Mouse (Mus musculus): ENCODE results near the gene Edn3. TPM values are rescaled to one million over a fixed set of nuclear protein-coding genes. Genes with fewer than 3 reads are reported as not detected.

The Edn3 gene
- polyA plus RNA-seq, 1 experiment from 2014 or later: 7.0 TPM

GRCm38 (mm10) chr2:174809296-174809695, 48.9 kb downstream of the Edn3 start:
- Histone ChIP-seq H3K36me3 (ENCODE audit: control insufficient read depth, insufficient read depth, low read length) (no peaks in the 10 kb centered on the region), H3K9me3 (ENCODE audit: control insufficient read depth, low read length) (no peaks in the 10 kb centered on the region), H3K9ac (ENCODE audit: low read length) (no peak overlapping the region), H3K27me3 (ENCODE audit: control insufficient read depth, insufficient read depth, low read length) (no peaks in the 10 kb centered on the region), H3K4me2 (ENCODE audit: low read depth) (no peak overlapping the region), H3K4me1 (ENCODE audit: control insufficient read depth, insufficient read depth, low read length) (no peaks in the 10 kb centered on the region), H3K4me3 (ENCODE audit: low read depth, low read length) (no peak overlapping the region), H3K27ac (ENCODE audit: low read depth, low read length) (no peak overlapping the region)
- no peak for DNase-seq (ENCODE audit: low spot score)
- ATAC-seq (ENCODE audit: insufficient read depth, low FRiP score, low TSS enrichment): no peak
- WGBS: 51% methylated on average over 4 of the region's 4 CpGs

GRCm38 (mm10) chr2:174813306-174813705, 52.9 kb downstream of the Edn3 start:
- WGBS: 87% methylated on average over 11 of the region's 11 CpGs
- no peak for ATAC-seq (ENCODE audit: insufficient read depth, low FRiP score, low TSS enrichment)
- no peaks in the 10 kb centered on the region for H3K36me3 ChIP-seq (ENCODE audit: control insufficient read depth, insufficient read depth, low read length)

GRCm38 (mm10) chr2:174816163-174816562, 55.7 kb downstream of the Edn3 start:
- no peak overlapping the region for H3K4me2 ChIP-seq (ENCODE audit: low read depth)
- WGBS: 79% methylated on average over 2 of the region's 2 CpGs
- ATAC-seq (ENCODE audit: insufficient read depth, low FRiP score, low TSS enrichment) (no peak), DNase-seq (ENCODE audit: low spot score) (no peak)
- no peaks in the 10 kb centered on the region for H3K36me3 ChIP-seq (ENCODE audit: control insufficient read depth, insufficient read depth, low read length)
- no peaks in the 10 kb centered on the region for H3K9me3 ChIP-seq (ENCODE audit: control insufficient read depth, low read length)
- no peak overlapping the region for H3K27ac ChIP-seq (ENCODE audit: low read depth, low read length)
- no peaks in the 10 kb centered on the region for H3K4me1 ChIP-seq (ENCODE audit: control insufficient read depth, insufficient read depth, low read length)
- H3K4me3 ChIP-seq (ENCODE audit: low read depth, low read length): no peak overlapping the region
- no peaks in the 10 kb centered on the region for H3K27me3 ChIP-seq (ENCODE audit: control insufficient read depth, insufficient read depth, low read length)
- no peak overlapping the region for H3K9ac ChIP-seq (ENCODE audit: low read length)

More at GRCm38 (mm10) chr2:174813306-174813705, 52.9 kb downstream of the Edn3 start:
- Histone ChIP-seq H3K4me2 (ENCODE audit: low read depth) (no peak overlapping the region), H3K27ac (ENCODE audit: low read depth, low read length) (no peak overlapping the region), H3K4me1 (ENCODE audit: control insufficient read depth, insufficient read depth, low read length) (no peaks in the 10 kb centered on the region), H3K4me3 (ENCODE audit: low read depth, low read length) (no peak overlapping the region), H3K9me3 (ENCODE audit: control insufficient read depth, low read length) (no peaks in the 10 kb centered on the region), H3K27me3 (ENCODE audit: control insufficient read depth, insufficient read depth, low read length) (no peaks in the 10 kb centered on the region), H3K9ac (ENCODE audit: low read length) (no peak overlapping the region)
- DNase-seq (ENCODE audit: low spot score): no peak

GRCm38 (mm10) chr2:174820286-174820685, 59.9 kb downstream of the Edn3 start:
- DNase-seq (ENCODE audit: low spot score) (no peak), ATAC-seq (ENCODE audit: insufficient read depth, low FRiP score, low TSS enrichment) (no peak)
- Histone ChIP-seq H3K9me3 (ENCODE audit: control insufficient read depth, low read length) (no peaks in the 10 kb centered on the region), H3K27ac (ENCODE audit: low read depth, low read length) (no peak overlapping the region), H3K27me3 (ENCODE audit: control insufficient read depth, insufficient read depth, low read length) (no peaks in the 10 kb centered on the region), H3K36me3 (ENCODE audit: control insufficient read depth, insufficient read depth, low read length) (no peaks in the 10 kb centered on the region), H3K4me2 (ENCODE audit: low read depth) (no peak overlapping the region), H3K9ac (ENCODE audit: low read length) (no peak overlapping the region), H3K4me1 (ENCODE audit: control insufficient read depth, insufficient read depth, low read length) (no peaks in the 10 kb centered on the region), H3K4me3 (ENCODE audit: low read depth, low read length) (no peak overlapping the region)
- WGBS: 91% methylated on average over 3 of the region's 3 CpGs

- no peaks in the 10 kb centered on the region for H3K27me3 ChIP-seq (ENCODE audit: control insufficient read depth, insufficient read depth, low read length)
These were observed 67.4 kb downstream of the Edn3 start for GRCm38 (mm10) chr2:174827829-174828228.

GRCm38 (mm10) chr2:174833608-174834007, 73.2 kb downstream of the Edn3 start:
- Histone ChIP-seq H3K4me2 (ENCODE audit: low read depth) (no peak overlapping the region), H3K36me3 (ENCODE audit: control insufficient read depth, insufficient read depth, low read length) (no peaks in the 10 kb centered on the region), H3K4me1 (ENCODE audit: control insufficient read depth, insufficient read depth, low read length) (no peaks in the 10 kb centered on the region), H3K4me3 (ENCODE audit: low read depth, low read length) (no peak overlapping the region), H3K27me3 (ENCODE audit: control insufficient read depth, insufficient read depth, low read length) (no peaks in the 10 kb centered on the region), H3K9ac (ENCODE audit: low read length) (no peak overlapping the region), H3K9me3 (ENCODE audit: control insufficient read depth, low read length) (no peaks in the 10 kb centered on the region), H3K27ac (ENCODE audit: low read depth, low read length) (no peak overlapping the region)
- 74% methylated on average over 5 of the region's 5 CpGs for WGBS
- ATAC-seq (ENCODE audit: insufficient read depth, low FRiP score, low TSS enrichment): no peak
- DNase-seq (ENCODE audit: low spot score): no peak

More at GRCm38 (mm10) chr2:174827829-174828228, 67.4 kb downstream of the Edn3 start:
- 96% methylated on average over 4 of the region's 4 CpGs for whole genome bisulfite sequencing
- H3K9me3 ChIP-seq (ENCODE audit: control insufficient read depth, low read length): no peaks in the 10 kb centered on the region
- no peak for DNase-seq (ENCODE audit: low spot score)
- H3K4me1 ChIP-seq (ENCODE audit: control insufficient read depth, insufficient read depth, low read length): no peaks in the 10 kb centered on the region
- H3K27ac ChIP-seq (ENCODE audit: low read depth, low read length): no peak overlapping the region
- no peak for ATAC-seq (ENCODE audit: insufficient read depth, low FRiP score, low TSS enrichment)
- no peak overlapping the region for H3K4me3 ChIP-seq (ENCODE audit: low read depth, low read length)
- H3K9ac ChIP-seq (ENCODE audit: low read length): no peak overlapping the region
- H3K36me3 ChIP-seq (ENCODE audit: control insufficient read depth, insufficient read depth, low read length): no peaks in the 10 kb centered on the region
- H3K4me2 ChIP-seq (ENCODE audit: low read depth): no peak overlapping the region

Other genes with a start within 250 kb of the Edn3 start
- 0.03 TPM in 1 of 2 replicates, not detected in the other for gene Zfp831, start 117.1 kb upstream of the Edn3 start, polyA plus RNA-seq (2014; fragmentation: Nextera tagmentation; extraction: Ambion mirVana)
- not detected in 2 replicates for gene Gm14444, start 249.6 kb downstream of the Edn3 start, polyA plus RNA-seq (2014; fragmentation: Nextera tagmentation; extraction: Ambion mirVana)